Mouse (Mus musculus) CD4-positive, CD25-positive, alpha-beta regulatory T cell, adult 9 weeks (primary cell): Measurements from ENCODE around the gene Gm33543. TPM values are rescaled to one million over a fixed set of nuclear protein-coding genes. Genes with fewer than 3 reads are reported as not detected.

ENCODE experiments used
- polyA plus RNA-seq: library from polyadenylated mRNA; unstranded; fragments of 100-300 nt; shearing (Covaris generic); gene quantifications from one replicate; pipeline ENCODE4 v1.2.1, GENCODE M21; 2017

Gm33543 gene
- not detected for polyA plus RNA-seq

DNA sequence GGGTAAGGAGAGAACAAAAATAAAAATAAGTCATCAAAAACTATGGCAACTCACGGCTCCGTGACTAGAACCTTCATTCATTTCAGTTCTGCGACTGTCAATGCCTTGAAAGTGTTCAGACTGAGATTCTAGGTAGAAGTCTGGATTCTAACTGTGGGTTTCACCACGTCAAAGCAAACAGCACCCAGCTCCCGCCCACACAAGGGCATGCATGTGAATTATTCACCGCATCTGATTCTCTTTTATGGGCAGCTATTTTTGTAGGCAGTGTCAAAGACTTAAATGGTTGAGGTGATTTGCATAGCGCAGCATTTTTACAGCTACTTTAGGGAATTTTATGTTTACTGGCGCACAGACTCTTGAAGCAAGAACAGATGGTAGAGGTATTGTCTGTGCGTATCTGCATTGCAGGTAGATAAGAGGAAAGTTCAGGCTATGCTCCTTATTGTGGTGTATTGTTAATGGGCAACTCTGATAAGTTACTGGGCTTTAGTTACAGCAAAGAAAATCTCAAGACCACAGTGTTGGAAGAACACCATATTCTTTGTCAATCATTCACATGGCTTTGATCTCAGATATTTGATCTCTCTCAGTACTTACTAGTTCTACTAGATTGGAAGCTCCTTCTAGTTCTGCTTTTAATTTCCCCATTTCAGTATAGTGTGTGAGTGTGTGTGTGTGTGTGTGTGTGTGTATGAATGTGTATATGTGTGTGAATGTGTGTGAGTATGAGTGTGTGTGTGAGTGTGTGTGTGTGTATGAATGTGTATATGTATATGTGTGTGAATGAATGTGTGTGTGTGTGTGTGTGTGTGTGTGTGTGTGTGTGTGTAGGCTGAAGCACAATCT, at the start of gene Gm33543:
Gm33543 (minus strand) TSS at position 142 of the 849 bp plus-strand sequence.

Other genes with a start within 250 kb of the Gm33543 start
- gene Anapc15-ps, start 169.5 kb downstream of the Gm33543 start, polyA plus RNA-seq, result not detected
- 22.2 TPM for gene Eea1, start 97.7 kb upstream of the Gm33543 start, polyA plus RNA-seq